Mouse (Mus musculus) kidney, postnatal 0 days (tissue): ENCODE results near the gene Scaf11. TPM values are rescaled to one million over a fixed set of nuclear protein-coding genes. Genes with fewer than 3 reads are reported as not detected.

Experiments used
- ATAC-seq: fragments of 200-750 bp; cut with Nextera tagmentation; replicated peaks from 2 replicates; pipeline ENCODE4 v1.8.0; 2017; ENCODE audit warnings: low read depth, moderate number of reproducible peaks, moderate TSS enrichment, moderate library complexity; ENCODE audit not compliant: low FRiP score
- DNase-seq: peaks from one replicate; pipeline ENCODE4 v3.0.0-alpha.2; 2016; ENCODE audit warnings: low spot score
- H3K27ac ChIP-seq: fragments of 300-500 bp; sonication (generic); 2 replicates; pipeline ENCODE4 v1.5.1; 2014; ENCODE audit warnings: mild to moderate bottlenecking
- H3K27me3 ChIP-seq: fragments of 300-500 bp; sonication (generic); 2 replicates; pipeline ENCODE4 v1.6.1; 2014; ENCODE audit warnings: low read length, mixed read lengths; ENCODE audit not compliant: insufficient read depth
- H3K36me3 ChIP-seq: fragments of 300-500 bp; sonication (generic); 2 replicates; pipeline ENCODE4 v1.6.1; 2014; ENCODE audit warnings: low read length, mixed read lengths; ENCODE audit not compliant: insufficient read depth
- H3K4me1 ChIP-seq: fragments of 300-500 bp; sonication (generic); replicated peaks from 2 replicates; pipeline ENCODE4 v1.6.1; 2014; ENCODE audit warnings: antibody characterized with exemption, low read length, mixed read lengths; ENCODE audit not compliant: insufficient read depth
- H3K4me2 ChIP-seq: fragments of 300-500 bp; sonication (generic); 2 replicates; pipeline ENCODE4 v1.6.1; 2014; ENCODE audit warnings: mild to moderate bottlenecking, low read length, moderate library complexity, mixed read lengths
- H3K4me3 ChIP-seq: fragments of 300-500 bp; sonication (generic); replicated peaks from 2 replicates; pipeline ENCODE4 v1.5.1; 2014; ENCODE audit warnings: low read depth, low read length
- H3K9ac ChIP-seq: fragments of 300-500 bp; sonication (generic); 2 replicates; pipeline ENCODE4 v1.6.1; 2014; ENCODE audit warnings: low read depth, low read length
- H3K9me3 ChIP-seq: fragments of 300-500 bp; sonication (generic); replicated peaks from 2 replicates; pipeline ENCODE4 v1.6.1; 2016; ENCODE audit warnings: low read length, inconsistent platforms, mixed read lengths
- CTCF ChIP-seq: IDR thresholded peaks from 2 replicates; pipeline ENCODE4 v1.5.1; 2016; ENCODE audit warnings: antibody characterized with exemption, low read depth, mild to moderate bottlenecking, moderate library complexity
- WGBS: fragments of 180-500 bp; shearing (Covaris S2); extraction: QIAGEN DNeasy Blood & Tissue Kit; methylation state at CpG from one replicate; pipeline ENCODE4 v1.1.7; 2014; 5-methylcytosine and 5-hydroxymethylcytosine counted together
- microRNA-seq: library from miRNA; unstranded; fragments of <30 nt; microRNA quantifications from one replicate; pipeline ENCODE4, GENCODE M21; 2016
- polyA plus RNA-seq: library from polyadenylated mRNA; unstranded; fragments of >200 nt; fragmentation: Nextera tagmentation; extraction: Ambion mirVana; gene quantifications from 2 replicates; pipeline ENCODE4 v1.2.1, GENCODE M21; 2015

Gene Scaf11
- polyA plus RNA-seq, 1 experiment from 2014 or later = 81.5 TPM

GRCm38 (mm10) chr15:96371311-96371710 lies 89.3 kb downstream of the Scaf11 start:
- Histone ChIP-seq H3K27ac (no peak overlapping the region), H3K4me1 (no peaks in the 10 kb centered on the region), H3K4me2 (no peak overlapping the region), H3K27me3 (no peaks in the 10 kb centered on the region), H3K9ac (no peak overlapping the region), H3K9me3 (no peaks in the 10 kb centered on the region), H3K36me3 (peaks cover 53% of the 10 kb centered on the region), H3K4me3 (no peak overlapping the region)
- no peak for ATAC-seq
- WGBS = 95% methylated on average over 18 of the region's 18 CpGs
- DNase-seq = no peak
- no peak for TF ChIP-seq CTCF

GRCm38 (mm10) chr15:96366176-96366963 lies 94.3 kb downstream of the Scaf11 start:
- no peak overlapping the region for H3K4me3 ChIP-seq
- no peak overlapping the region for H3K4me2 ChIP-seq
- DNase-seq = no peak
- H3K4me1 ChIP-seq = no peaks in the 10 kb centered on the region
- WGBS = 69% methylated on average over 11 of the region's 11 CpGs
- no peaks in the 10 kb centered on the region for H3K9me3 ChIP-seq
- H3K36me3 ChIP-seq = peaks cover 77% of the 10 kb centered on the region
- no peak overlapping the region for H3K9ac ChIP-seq
- ATAC-seq = no peak
- no peaks in the 10 kb centered on the region for H3K27me3 ChIP-seq
- TF ChIP-seq CTCF = no peak
- no peak overlapping the region for H3K27ac ChIP-seq

DNA sequence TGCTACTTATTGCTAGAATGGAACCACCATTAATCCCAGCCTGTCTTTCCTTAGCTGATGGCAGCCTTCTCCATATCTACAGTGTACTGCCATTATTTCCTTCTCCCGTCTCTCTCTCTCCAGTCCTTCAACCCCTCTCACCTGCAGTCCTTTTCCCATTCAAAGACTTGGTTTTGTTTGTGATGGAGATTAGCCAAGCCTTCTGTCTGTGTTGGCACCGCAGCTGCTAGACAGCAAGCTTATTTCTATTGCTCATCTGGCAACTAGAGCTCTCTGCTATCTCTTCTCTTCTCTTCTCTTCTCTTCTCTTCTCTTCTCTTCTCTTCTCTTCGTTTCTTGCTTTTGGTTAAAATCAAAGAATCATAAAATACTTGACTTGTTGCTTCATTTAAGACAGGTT lies 95.3 kb downstream of the Scaf11 start:
- no peak for TF ChIP-seq CTCF
- DNase-seq (no peak), ATAC-seq (no peak)
- no peak overlapping the region for H3K4me3 ChIP-seq
- no peaks in the 10 kb centered on the region for H3K27me3 ChIP-seq
- 81% methylated on average over 3 of the region's 3 CpGs for WGBS
- H3K9me3 ChIP-seq = no peaks in the 10 kb centered on the region
- H3K4me2 ChIP-seq = no peak overlapping the region
- H3K9ac ChIP-seq = no peak overlapping the region
- H3K36me3 ChIP-seq = peaks cover 71% of the 10 kb centered on the region
- H3K4me1 ChIP-seq = no peaks in the 10 kb centered on the region
- H3K27ac ChIP-seq = no peak overlapping the region

Small RNA genes within 50 kb of the gene (microRNA-seq; reads per million reads assigned to microRNA genes)
- not detected for gene Gm25397

Other genes starting within 250 kb of the Scaf11 start
- gene Arid2, start 173.3 kb downstream of the Scaf11 start, polyA plus RNA-seq = 16.3 and 16.6 TPM in 2 replicates
- gene Slc38a1, start 182.1 kb upstream of the Scaf11 start, polyA plus RNA-seq = 44.3 and 56.2 TPM in 2 replicates
- 111 and 113 TPM in 2 replicates for gene Slc38a2, start 238.9 kb upstream of the Scaf11 start, polyA plus RNA-seq